Mouse (Mus musculus) thymus, adult 2 months (tissue): ENCODE measurements around the gene Cd248. TPM values are rescaled to one million over a fixed set of nuclear protein-coding genes. Genes with fewer than 3 reads are reported as not detected.

ENCODE experiments used
- DNase-seq: peaks from one replicate; pipeline ENCODE4 v3.0.0; 2021
- H3K27ac ChIP-seq: fragments of 200-500 bp; 2 replicates; pipeline ENCODE4 v1.5.1; 2012; ENCODE audit warnings: low read length, control low read depth; ENCODE audit not compliant: control insufficient read depth, insufficient read depth
- H3K27me3 ChIP-seq: fragments of 200-500 bp; 2 replicates; pipeline ENCODE4 v1.6.1; 2012; ENCODE audit warnings: mild to moderate bottlenecking, low read length, moderate library complexity, mixed read lengths; ENCODE audit not compliant: control insufficient read depth, insufficient read depth
- H3K36me3 ChIP-seq: fragments of 200-500 bp; 2 replicates; pipeline ENCODE4 v1.6.1; 2012; ENCODE audit warnings: mild to moderate bottlenecking, low read length, moderate library complexity; ENCODE audit not compliant: control insufficient read depth, insufficient read depth
- H3K4me1 ChIP-seq: fragments of 200-500 bp; replicated peaks from 2 replicates; pipeline ENCODE4 v1.6.1; 2012; ENCODE audit warnings: low read length; ENCODE audit not compliant: control insufficient read depth, insufficient read depth
- H3K4me3 ChIP-seq: fragments of 200-500 bp; 2 replicates; pipeline ENCODE4 v1.5.1; 2012; ENCODE audit warnings: mild to moderate bottlenecking, low read length, control low read depth, moderate library complexity; ENCODE audit not compliant: control insufficient read depth, insufficient read depth
- CTCF ChIP-seq: fragments of 200-500 bp; IDR thresholded peaks from 2 replicates; pipeline ENCODE4 v1.5.1; 2012; ENCODE audit warnings: mild to moderate bottlenecking, control low read depth, low read length, moderate library complexity, borderline replicate concordance; ENCODE audit not compliant: control insufficient read depth, poor library complexity, insufficient read depth; ENCODE audit errors: extremely low read depth
- POLR2A ChIP-seq: fragments of 200-500 bp; IDR thresholded peaks from 2 replicates; pipeline ENCODE4 v1.6.1; 2012; ENCODE audit warnings: mild to moderate bottlenecking, low read length, control low read depth, moderate library complexity; ENCODE audit not compliant: control insufficient read depth, poor library complexity, insufficient read depth; ENCODE audit errors: extremely low read depth
- WGBS: fragments of 180-500 bp; shearing (Covaris S2); methylation state at CpG from one replicate; pipeline ENCODE4 v1.1.7; 2018; 5-methylcytosine and 5-hydroxymethylcytosine counted together
- polyA plus RNA-seq: library from polyadenylated mRNA; depleted of rRNA; stranded (reverse); fragments of >200 nt; gene quantifications from 2 replicates; pipeline ENCODE4 v1.2.3, GENCODE M21; 2012

The Cd248 gene
- polyA plus RNA-seq, 1 experiment, result 7.7 TPM

GRCm38 (mm10) chr19:5087884-5088728, 20.2 kb downstream of the Cd248 start, which contains the start of gene Yif1a:
Gene Yif1a, plus strand, starts transcription at chr19:5088538.
- under 1% methylated on average over 58 of the region's 58 CpGs for WGBS
- no peaks in the 10 kb centered on the region for H3K36me3 ChIP-seq
- peaks cover 14% of the 10 kb centered on the region; the same call in 1 of the 2 replicates for H3K27me3 ChIP-seq
- no peak within 1 kb of the TSS for H3K27ac ChIP-seq
- DNase-seq, result peak; percentile 91
- H3K4me1 ChIP-seq, result peaks cover 23% of the 10 kb centered on the region
- peak within 1 kb of the TSS; percentile 88 for H3K4me3 ChIP-seq
- TF ChIP-seq CTCF (peak; percentile 28; the same call in 1 of the 2 replicates), POLR2A (peak; percentile 67; the same call in 1 of the 2 replicates)

DNA sequence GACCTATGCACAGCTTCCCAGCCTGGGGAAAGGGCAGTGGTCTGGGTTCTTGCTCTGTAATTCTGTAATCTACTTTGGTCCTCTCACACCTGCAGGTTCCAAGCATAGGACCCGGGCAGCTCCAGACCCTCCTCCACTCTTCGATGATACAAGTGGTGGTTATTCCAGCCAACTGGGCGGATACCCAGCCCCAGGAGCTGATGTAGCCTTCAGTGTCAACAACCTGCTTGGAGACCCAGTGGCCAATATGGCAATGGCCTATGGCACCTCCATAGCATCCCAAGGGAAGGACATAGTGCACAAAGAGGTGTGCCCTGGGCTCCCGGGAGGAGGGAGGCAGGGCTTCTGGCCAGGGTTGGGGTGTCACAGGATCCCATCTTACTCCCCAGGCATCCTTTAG, 21.4 kb downstream of the Cd248 start:
- WGBS, result 91% methylated on average over 4 of the region's 4 CpGs
- Histone ChIP-seq H3K4me3 (no peak overlapping the region), H3K36me3 (no peaks in the 10 kb centered on the region), H3K4me1 (peaks cover 23% of the 10 kb centered on the region), H3K27ac (no peak overlapping the region), H3K27me3 (peaks cover 9% of the 10 kb centered on the region; the same call in 1 of the 2 replicates)
- no peak for DNase-seq
- TF ChIP-seq CTCF (no peak), POLR2A (no peak)

- DNase-seq, result no peak
- no peak overlapping the region for H3K4me3 ChIP-seq
- 97% methylated on average over 10 of the region's 10 CpGs for WGBS
- no peak for TF ChIP-seq CTCF
- H3K27ac ChIP-seq, result no peak overlapping the region
- H3K4me1 ChIP-seq, result peaks cover 15% of the 10 kb centered on the region
- H3K27me3 ChIP-seq, result no peaks in the 10 kb centered on the region; the same call in 1 of the 2 replicates
- no peaks in the 10 kb centered on the region for H3K36me3 ChIP-seq
Measured at GRCm38 (mm10) chr19:5092083-5092482, 24.2 kb downstream of the Cd248 start.

DNA sequence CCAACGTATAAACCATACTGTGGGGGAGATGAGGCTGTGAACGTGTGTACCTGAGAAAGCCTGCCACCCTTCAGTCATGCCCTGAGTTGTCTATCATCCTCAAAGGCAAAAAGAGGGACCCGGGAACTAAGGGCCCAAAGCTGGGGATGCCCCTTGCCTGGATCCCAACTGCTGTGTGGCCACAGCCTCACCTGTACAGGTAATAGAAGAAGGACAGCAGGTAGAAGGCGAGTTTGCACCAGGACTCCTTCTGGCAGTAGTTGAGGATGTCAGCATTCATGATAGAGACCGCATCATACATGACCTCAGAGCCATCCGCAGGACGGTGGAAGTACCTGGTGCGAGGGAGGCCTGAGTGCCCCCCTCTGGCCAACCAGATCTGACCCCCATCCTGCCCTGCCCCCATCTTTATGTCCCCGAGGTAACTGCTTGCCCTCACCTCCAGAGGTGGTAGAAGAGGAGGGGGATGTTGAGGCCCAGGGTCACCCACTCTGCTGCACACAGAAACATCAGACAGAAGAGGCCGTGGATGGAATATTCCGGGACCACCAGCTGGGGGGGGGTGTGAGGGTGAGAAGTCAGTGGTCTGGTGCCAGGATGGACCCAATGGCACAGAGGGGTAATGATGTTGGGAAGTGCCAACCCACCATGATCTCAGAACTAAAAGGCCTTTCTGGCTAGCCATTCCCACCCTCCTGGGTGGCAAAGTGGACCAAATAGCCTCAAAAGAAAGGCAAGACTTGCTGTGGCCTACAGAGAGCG, 25.8 kb downstream of the Cd248 start:
- no peaks in the 10 kb centered on the region for H3K36me3 ChIP-seq
- H3K4me3 ChIP-seq, result no peak overlapping the region
- 81% methylated on average over 12 of the region's 12 CpGs for WGBS
- H3K27ac ChIP-seq, result no peak overlapping the region
- TF ChIP-seq CTCF (no peak), POLR2A (no peak)
- H3K27me3 ChIP-seq, result no peaks in the 10 kb centered on the region; the same call in 1 of the 2 replicates
- H3K4me1 ChIP-seq, result peaks cover 13% of the 10 kb centered on the region
- DNase-seq, result no peak

DNA sequence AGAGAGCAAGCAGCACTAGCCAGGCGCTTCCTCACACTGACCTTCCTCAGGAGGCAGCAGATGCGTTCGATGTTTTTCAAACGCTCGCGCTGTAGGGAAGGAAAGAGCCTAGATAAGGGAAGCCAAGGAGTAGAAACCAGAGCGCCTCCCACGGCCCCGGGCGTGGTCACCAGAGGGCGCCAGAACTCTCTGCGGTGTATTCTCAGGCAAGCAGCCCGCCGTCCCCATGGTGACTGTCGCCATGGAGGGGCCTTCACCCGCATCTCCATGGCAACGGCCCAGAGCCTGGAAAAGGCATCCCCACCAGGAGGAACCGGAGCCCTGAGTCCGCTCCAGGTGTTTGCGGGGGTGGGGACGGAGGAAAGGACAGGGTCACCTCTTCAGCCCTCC, 26.4 kb downstream of the Cd248 start:
- WGBS, result 2% methylated on average over 21 of the region's 21 CpGs
- no peak overlapping the region for H3K27ac ChIP-seq
- no peaks in the 10 kb centered on the region for H3K36me3 ChIP-seq
- H3K4me1 ChIP-seq, result peaks cover 12% of the 10 kb centered on the region
- TF ChIP-seq CTCF (peak; percentile 92), POLR2A (no peak)
- H3K27me3 ChIP-seq, result no peaks in the 10 kb centered on the region; the same call in 1 of the 2 replicates
- H3K4me3 ChIP-seq, result no peak overlapping the region
- DNase-seq, result peak; percentile 89

- Histone ChIP-seq H3K4me1 (peaks cover 10% of the 10 kb centered on the region), H3K36me3 (peaks cover 2% of the 10 kb centered on the region; the same call in 1 of the 2 replicates), H3K27ac (no peak overlapping the region), H3K27me3 (no peaks in the 10 kb centered on the region; the same call in 1 of the 2 replicates), H3K4me3 (no peak overlapping the region)
- TF ChIP-seq POLR2A (no peak), CTCF (no peak)
- no peak for DNase-seq
- WGBS, result 45% methylated on average over 11 of the region's 11 CpGs
Measured at GRCm38 (mm10) chr19:5094746-5095417, 27.0 kb downstream of the Cd248 start.
